Mouse (Mus musculus): ENCODE measurements at regions not wholly inside any gene's neighbourhood (a gene's known extent, or its start where the extent isn't known, plus 50 kb on each side); places are given as distances from the start of the nearest gene placed in this dataset.

- TF ChIP-seq USF1 (IDR thresholded peaks at IDR 0.05; ENCODE audit: low read depth) (no peak), POLR2A (IDR thresholded peaks at IDR 0.05; ENCODE audit: insufficient read length, low read depth) (no peak), E2F4 (IDR thresholded peaks at IDR 0.05; ENCODE audit: insufficient read depth) (no peak)
These were observed 208.1 kb downstream of the Trim52 start for GRCm38 (mm10) chr14:106314079-106314551.

Data from myocyte (in vitro differentiated cells).